Mouse (Mus musculus) adrenal gland (tissue): ENCODE data around the gene Rnd1.

Experiments
- intact Hi-C: fragments of 180-260 bp; cut with DNase I; formaldehyde crosslinking; loops from one replicate; pipeline ENCODE4 v1.15.1; 2025

Rnd1 gene

DNA sequence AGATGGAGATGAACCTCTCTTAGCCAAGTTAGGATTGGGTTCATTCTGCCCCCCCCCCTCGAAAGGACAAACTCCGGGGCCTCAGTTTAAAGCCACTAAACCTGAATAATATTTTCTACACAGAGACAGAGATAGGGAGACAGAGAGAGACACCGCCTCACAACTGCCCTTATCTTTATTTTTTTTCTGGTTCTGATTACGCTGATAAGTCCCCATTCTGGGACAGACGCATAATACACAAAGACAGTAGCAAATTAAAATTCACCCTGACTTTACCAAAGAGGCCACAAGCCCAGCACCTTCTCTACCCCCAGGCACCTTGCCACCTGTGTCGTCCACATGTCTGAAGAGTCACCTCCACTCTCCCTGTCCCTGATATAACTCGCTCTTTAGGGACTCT lies 4.4 kb upstream of the Rnd1 start:
- intact Hi-C loops = no loop called here

DNA sequence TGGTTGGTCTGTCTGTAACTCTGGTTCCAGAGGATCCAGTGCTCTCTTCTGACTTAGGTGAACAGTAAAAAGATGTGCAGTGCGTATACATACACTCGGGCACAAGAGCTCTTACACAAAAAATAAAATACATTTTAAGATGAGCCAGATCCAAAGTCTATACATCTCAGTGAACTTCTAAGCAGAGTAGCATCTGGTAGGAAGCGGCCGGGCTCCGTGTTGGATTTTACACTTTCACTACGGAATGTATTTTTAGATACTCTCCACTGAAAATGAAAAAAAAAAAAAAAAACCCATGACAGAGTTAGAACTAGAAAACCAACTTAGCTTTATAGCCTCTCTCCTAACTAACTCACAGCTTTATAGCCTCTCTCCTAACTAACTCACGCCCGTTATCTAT lies 3.4 kb upstream of the Rnd1 start:
- intact Hi-C loops = no loop called here

DNA sequence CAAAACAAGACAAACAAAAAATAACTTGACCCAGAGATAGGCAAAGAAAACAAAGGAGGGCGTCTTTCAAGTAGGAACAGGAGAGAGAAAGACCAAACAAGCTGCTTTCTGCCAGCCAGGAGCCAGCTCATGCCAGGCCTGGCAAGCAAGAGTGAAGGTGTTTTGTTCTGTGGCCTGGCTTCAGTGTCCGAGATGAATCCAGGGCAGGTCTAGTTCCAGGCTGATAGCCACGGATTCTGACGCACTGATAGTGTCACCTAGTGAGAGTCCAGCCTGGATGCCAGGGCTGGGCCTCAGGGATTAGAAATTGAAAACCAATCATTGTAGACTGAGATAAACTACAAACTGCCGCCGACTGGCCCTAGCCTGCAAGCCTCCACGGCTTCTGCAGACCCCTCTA lies 716 bp upstream of the Rnd1 start:
- intact Hi-C loops = no loop called here

DNA sequence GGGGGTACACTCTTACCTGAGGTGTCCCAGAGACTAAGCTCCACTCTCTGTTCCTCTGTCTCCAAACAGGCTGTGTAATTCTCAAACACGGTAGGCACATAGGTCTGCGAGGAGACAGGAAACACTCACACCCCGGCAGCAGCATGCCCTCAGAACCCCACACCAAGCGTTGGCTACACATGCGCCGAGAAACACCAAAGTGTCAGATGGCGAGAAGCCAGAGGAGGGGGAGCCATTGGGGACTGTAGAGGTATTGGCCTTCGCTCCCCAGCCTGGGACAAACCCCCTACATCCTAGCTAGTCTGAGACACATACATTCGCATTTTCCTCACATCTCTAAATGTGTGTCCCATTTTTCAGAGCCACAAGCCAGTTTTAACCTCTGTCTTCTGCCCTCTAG lies 790 bp downstream of the Rnd1 start:
- intact Hi-C loops = no loop called here

DNA sequence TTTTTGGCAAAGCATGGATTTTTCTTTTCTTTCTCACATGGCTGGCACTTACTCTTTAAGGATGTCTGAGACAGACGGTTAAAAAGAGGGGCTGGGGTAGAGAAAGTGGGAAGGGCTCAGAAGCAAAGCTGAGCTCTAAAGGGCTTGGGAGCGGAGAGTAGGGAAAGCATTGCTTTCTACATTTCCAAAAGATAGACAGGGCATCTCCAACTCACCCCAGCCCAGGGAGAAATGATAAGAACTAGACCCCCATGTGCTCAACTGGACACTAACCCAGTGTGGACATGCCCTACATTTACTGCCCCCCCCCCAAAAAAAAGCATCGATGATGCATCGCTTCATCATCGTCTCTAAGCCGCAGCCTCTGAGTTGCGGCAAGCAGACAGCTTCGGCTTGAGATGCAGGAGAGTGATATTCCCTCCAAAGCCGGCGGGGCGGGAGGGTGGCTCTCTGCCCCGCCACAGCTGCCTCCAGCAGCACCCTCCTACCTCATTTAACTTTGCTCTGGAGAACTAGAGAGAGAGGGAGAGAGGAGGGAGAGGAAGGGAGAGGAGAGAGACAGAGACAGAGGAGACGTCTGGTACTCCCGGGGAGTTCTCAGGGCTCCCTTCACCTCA lies 1.5 kb downstream of the Rnd1 start:
- intact Hi-C loops = no loop called here

DNA sequence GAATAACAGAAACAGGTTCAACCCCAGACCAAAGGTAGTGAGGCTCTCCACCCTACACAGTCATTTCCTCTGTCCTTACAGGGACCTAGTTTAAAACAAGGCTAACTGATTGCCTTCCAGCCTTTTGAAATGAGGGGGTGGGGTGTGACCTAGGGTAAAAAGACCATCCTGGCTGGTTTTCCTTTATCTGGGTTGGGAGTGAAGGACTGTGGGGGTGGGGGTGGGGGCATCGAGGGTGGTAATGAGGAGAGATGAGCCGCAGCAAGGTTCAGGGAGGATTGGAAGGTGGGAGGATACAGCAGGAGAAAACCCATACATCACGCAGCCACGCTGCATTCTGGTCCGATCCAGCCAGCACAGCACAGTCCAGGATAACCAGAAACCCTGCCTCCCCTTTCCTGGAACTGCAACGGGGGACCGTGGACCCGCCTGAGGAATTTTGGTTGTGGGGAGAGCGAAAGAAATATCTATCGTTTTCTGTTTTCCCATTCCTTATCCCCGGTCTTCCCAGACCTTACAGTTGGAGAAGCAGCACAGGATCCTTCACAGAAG lies 2.2 kb downstream of the Rnd1 start:
- intact Hi-C loops = no loop called here

DNA sequence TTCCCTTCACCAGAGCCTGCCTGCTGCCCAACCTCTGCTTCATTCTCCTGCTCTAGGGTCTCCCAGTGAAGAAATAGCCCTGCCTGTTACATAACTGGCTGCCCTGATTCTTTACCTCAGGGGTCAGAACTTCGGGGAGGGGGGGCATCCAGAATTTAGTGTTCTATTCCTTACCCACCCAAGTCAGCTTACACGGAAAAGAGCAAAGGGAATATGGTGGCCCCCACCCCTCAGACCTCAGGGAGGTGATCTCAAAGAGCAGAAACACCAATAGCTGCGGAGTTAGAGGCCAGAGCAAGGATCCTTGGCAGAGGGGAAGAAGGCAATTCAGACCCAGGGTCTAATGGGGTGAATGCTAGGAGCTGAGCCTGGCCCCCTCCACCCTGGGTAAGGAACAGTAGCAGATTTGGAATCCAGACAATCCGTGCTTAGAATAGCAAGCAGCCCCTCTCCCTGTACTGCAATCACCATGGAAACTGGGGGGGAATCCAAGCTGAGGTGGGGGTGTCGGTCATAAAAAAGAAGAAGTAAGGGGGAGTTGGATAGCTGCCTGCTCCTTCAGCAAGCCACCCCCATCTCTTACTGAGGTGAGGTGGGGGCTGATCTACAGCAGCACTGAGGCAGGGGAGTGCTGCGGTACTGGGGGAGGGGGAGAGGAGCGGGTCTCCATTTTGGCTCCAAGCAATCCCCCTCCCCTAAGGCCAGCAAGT lies 2.8 kb downstream of the Rnd1 start:
- intact Hi-C loops = no loop called here

DNA sequence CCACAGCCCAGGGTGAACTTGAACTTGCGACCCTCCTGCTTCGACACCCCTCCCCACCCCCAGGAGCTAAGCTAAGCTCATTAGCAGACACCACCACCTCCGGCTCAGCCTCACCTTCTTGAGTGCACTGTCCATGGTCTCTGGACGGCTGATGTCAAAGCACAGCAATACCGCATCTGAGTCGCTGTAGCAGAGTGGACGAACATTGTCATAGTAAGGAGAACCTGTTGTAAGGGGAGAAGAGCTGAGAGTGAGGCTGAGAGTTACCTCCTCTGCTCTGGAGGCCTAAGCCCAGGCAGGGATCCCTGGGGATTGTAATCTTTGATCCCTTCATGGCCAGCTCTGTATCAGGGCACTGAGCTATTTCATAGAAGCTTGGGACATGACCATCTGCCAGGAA lies 3.5 kb downstream of the Rnd1 start:
- intact Hi-C loops = no loop called here

DNA sequence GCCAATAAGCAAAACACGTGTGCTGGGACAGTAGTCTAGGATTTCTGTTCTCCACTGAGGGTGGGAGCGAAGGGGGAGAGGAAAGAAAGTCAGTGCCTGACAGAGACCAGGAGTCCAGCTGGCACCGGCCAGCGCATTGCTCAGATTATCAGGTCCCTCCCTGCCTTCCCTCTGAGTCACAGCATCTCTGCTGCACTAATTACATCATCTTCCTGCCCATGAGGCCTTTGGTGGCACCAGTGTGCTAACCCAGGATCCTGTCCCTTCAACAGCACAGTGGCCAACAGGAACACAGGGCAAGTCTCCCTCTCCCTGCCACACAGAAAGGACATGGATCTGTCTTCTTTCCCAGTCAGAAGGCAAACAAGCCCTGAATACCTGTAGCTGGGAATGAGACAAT lies 4.7 kb downstream of the Rnd1 start:
- intact Hi-C loops = no loop called here

DNA sequence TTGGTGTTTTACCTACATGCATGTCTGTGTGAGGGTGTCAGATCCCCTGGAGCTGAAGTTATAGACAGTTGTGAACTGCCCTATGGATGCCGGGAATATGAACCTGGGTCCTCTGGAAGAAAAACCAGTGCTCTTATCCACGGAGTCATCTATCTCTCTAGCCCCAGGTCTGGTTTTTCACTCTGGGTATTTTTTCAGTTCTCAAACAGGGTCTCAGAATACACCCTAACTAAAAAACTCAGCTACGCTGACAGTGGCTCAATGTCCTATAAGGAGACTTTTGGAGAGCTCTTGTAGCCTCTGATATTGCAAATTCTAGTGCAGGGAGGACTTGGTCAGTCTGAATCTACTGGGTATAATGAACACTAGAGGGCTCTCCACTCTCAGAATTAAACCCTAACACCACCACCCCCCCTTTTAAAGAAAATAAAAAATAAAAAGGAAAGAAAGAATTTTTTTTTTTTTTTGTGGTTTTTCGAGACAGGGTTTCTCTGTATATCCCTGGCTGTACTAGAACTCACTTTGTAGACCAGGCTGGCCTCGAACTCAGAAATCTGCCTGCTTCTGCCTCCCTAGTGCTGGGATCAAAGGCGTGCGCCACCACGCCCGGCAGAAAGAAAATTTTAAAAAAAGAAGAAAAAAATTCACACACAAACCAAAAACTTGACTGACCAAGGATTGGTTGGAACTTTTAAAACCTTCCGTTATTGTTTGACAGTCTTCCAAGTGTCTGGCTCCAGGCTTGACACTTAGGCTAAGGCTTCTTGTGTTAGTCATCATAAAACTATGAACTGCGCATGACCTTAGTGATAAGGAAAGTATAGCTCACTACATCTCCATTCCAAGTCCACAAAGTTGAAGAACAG lies 13.0 kb downstream of the Rnd1 start:
- intact Hi-C loops = loop anchor here (2.0 to 5.0 kb wide), 3 partner anchors 35 to 143 kb away; partner anchors contain the start of genes Ddn and Wnt1

DNA sequence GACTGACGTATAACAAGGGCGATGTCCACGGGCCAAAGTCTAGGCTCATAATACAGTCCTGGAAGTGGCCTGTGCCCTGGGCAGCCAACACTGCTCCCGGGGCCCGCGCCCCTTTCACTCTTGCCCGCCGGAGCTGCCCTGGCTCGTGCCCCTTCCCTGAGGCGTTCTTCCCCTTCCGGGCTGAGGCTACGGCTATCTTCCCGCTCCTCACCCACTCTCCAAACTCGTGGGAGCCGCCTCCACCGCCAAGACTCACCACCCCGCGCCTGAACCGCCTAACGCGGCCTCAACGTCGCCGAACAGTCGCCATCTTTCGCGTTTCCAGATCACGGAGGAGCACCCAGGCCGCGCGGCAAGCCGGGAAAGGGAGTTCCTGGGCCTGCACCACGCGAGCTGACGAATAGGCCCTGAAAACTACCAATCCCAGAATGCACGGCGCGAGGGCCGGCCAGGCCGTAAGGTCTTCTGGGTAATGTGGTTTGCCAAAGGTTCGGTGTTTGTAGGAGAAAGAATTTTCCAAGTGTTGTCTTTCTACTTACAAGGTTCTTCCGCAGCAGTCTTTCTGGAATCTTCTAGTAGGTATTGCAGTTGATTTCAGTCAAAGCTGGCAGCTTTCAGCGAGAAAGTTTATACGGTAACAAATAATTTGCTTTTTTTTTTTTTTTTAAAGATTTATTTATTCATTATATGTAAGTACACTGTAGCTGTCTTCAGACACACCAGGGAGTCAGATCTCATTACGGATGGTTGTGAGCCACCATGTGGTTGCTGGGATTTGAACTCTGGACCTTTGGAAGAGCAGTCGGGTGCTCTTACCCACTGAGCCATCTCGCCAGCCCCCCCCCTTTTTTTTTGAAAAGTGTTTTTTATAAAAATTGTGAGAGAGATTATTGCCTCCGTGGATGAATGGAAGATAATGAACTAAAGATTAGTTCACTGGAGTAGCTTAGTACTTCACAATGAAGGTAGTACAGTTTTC lies 14.4 kb downstream of the Rnd1 start, which contains the start of gene Ddx23:
Gene Ddx23 (minus strand): TSS at position 328 of the 979 bp plus-strand sequence.
- intact Hi-C loops = loop anchor here (5.0 kb wide), 2 partner anchors 124 to 144 kb away; partner anchors contain the start of genes Ddn and Wnt1

DNA sequence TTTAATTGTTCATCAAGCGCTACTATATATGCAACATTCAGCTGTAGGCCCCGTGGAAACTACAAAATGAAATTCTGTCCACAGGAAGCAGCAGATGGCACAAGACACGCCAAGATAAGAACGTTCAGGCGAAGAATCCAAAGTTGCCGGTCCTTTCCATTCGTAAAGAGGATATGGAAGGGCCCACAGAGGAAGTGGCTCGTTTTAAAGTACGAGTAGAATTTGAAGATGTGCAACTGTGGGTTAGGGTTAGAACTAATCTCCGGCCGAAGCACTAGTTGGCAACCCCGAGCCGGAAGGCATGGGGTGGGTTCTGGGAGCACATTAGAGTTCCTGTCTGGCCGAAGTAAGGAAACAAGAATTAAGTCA lies 15.1 kb downstream of the Rnd1 start:
- intact Hi-C loops = loop anchor here (5.0 kb wide), 2 partner anchors 125 to 145 kb away; partner anchors contain the start of genes Ddn and Wnt1

DNA sequence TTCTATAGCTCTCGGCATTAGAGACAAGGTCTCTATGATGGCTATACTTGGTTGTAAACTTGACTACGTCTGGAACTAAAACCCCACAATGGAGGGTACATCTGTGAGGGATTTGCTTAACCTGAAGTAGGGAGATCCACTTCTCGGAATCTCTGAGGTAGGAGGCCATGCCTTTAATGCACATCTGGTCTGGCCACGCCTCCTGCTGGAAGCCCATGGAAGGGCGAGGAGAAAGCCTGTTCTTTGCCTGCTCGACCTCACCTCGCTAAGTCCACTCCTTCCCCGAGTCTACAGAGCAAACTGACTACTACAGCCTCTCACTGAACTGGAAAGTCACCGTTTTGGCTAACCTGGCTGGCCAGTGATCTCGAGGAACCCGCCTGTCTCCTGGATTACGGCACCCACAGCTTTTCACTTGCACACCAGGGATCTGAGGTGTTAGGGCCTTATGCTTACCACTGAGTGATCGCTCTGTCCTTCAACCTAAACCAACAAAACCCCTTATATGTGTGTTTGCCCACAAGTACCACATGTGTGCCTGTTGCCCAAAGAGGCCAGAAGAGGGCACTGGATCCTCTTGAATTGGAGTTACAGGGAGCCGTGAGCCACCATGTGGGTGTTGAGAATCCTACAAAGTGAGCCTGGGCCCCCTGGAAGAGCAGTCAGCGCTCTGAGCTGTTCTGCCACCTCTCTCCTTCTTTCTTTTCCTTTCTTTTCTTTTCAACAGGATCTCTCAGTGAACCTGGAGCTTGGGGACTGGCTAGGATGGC lies 20.1 kb downstream of the Rnd1 start:
- intact Hi-C loops = no loop called here

DNA sequence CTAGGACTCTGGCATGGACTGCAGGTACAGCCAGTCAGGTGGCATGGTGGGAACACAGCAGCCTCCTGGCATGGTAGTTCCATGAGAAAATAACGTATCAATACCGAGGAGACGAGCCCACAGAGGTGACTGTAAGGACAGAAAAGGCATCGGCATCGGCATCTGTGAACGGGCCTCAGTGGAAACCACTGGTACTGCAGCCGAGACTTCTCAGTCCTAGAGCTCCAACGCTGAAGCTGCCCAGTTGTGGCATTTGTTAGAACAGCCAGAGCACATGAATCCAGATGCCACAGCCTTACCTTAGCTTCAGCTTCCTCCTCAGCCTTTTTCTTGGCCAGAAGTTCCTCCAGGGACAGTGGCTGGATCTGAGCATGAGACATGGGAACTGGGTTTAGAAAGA lies 25.1 kb downstream of the Rnd1 start:
- intact Hi-C loops = no loop called here

DNA sequence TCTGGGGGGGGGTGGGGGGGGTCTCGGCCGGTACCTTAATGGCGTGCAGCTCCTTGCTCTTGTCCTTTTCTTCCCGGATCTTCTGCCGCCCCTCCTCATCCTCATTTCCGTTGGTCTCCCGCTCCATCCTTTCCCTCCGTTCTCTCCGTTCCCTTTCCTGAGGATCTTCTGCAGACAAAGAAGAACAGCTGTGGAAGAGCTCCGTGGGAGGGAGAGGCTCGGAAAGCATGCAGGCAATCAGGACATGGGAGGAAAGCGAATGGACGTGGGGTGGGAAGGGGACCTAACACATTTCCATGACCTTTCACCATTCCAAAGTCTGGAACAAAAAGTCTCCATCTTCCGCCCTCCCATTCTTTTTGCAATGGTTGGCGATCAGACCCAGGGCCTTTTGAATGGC lies 25.8 kb downstream of the Rnd1 start:
- intact Hi-C loops = no loop called here

DNA sequence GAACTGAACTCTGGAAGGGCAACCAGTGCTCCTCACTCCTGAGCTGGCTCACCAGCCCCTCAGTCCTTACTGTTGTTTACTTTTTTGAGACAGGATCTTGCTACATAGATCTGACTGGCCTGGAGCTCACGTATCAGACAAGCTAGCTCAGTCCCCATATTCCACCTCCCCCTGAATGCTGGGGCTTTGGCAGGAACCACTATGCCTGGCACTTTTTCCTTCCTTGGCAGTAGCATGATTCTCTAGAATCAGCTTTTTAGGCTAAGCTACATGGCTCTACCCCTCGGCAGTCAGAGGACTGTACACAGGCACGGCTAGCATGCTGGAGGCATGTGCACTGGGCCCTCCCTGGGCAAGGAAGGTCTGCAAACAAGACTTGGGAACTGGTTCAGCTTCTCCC lies 29.2 kb downstream of the Rnd1 start:
- intact Hi-C loops = no loop called here

DNA sequence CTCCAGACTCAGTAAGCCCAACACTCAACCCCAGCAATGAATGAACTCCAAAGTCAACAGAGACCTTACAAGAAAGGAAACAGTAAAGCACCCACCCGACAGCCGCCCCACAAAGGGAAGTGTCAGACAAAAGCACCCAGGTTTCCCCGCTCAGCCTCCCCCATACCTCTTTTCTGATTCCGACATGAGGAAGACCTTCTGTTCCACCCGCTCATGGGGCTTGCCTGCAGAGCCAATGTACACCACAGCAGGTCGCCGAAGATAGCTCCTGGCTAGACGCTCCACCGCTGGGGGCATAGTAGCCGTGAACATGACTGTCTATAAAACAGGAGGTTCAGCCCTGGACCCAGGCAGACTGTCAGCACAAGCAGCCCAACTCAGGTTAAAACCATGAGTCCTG lies 30.0 kb downstream of the Rnd1 start:
- intact Hi-C loops = no loop called here

DNA sequence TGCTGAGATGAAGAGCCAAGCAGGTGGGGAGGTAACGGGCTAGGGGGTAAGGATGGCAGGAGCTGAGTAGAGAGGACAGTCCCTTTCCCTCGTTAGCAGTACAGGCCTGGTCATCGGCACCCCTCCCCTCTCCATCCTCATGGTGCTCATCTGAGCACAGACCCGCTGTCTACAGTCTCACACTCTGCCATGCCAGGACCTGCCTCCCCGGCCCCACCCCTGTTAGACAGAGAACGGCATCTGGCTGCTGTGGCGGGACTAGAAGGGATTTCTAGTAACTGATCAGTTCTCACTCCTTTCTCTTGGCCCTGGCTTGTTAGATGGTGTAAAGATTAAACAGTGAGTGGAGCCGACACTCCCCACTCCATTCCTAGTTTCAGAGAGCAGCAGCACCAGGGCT lies 30.5 kb downstream of the Rnd1 start:
- intact Hi-C loops = no loop called here

DNA sequence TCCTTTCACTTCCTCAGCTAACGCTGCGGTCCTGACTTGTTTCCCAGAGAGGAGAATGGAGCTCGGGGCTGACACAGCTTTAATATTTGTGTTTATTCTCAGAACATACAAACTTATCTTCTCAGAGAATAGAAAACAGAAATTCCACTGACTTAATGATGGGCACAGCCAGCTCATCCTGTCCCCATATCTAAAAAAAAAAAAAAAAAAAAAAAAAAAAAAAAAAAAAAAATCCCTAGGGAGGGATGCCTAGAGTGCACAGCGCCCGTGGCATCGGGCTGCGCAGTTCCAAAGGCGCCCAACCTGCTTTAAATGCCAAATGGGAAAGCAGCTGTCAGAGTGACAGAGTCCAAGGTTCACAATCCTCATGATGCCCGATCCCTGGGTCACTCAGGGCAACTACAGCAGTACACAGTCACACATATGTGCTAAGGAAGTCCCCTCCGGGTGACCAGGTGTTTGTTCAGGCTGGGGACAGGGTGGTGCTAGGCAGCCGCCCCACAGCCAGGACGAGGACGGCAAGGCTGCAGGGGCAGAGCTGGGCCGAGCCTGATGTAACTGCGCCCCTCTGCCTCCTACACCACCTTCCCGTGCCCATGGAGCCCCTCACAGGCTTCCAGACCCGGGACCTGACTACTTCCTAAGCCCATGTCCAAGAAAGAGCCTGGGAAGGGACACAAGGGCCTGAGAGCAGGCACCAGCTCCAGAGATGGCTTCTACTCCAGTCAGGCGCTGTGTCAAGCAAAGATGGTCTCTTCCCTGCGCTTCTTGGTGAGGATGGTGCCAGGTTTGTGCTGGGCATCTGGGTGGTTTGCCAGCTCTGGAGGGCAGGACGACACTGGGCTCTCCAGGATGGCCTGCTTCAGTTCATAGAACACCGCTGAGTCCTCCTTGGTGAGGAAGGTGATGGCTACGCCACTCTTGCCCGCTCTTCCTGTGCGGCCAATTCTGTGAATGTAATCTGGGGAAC lies 31.9 kb downstream of the Rnd1 start:
- intact Hi-C loops = no loop called here
